Mouse (Mus musculus) lung, postnatal 25 days (tissue): ENCODE data around the gene Ptn.
"Not testable (repeated sequence)": the region's sequence is repeated elsewhere in the genome, so short reads cannot be mapped to it uniquely, and the experiment has no call there.

Experiments used
- DNase-seq: peaks from one replicate; pipeline ENCODE4 v3.0.0; 2022; ENCODE audit warnings: low spot score

The Ptn gene

DNA sequence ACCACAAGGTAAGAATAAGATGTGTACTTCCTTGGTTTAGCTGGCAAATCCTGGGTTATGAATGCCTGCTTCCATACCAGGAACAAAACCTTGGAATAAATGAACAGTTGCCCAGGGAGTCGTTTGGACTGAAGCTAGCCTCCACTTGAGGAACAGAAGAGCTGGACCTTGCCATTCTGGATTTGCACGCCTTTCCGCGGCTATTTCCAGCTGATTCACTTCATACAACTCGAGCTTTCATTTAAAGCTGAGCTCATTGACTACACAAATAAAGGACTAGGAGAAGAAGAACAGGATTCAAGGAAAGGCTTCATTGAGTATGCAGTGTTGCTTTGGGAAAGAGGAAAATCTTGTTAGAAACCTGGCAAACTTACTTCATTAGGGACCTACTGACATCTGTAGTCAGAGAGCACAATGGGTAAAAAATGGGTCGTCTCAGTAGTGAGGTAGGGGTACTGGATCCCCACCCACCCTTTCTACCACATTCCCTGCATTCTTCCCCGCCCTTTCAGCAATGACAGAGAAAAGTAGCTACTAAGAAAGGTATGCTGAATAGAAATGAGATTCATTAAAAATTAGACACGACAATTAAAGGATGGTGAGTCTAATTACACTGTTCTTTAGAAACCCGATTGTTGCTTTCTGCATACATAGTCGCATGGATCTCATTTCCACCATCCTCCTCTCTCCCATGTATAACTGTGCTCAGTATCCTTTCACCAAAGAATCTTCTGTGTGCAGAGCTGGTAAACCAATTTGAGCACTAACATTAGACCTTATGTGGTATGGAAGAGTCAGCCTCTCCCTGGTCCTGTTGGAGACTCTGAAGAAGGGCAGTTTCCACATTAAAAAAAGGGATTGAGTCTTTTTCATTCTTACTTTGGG, 54.8 kb downstream of the Ptn start:
- DNase-seq: no peak

GRCm38 (mm10) chr6:36752887-36753286, 57.1 kb downstream of the Ptn start:
- no peak for DNase-seq

DNA sequence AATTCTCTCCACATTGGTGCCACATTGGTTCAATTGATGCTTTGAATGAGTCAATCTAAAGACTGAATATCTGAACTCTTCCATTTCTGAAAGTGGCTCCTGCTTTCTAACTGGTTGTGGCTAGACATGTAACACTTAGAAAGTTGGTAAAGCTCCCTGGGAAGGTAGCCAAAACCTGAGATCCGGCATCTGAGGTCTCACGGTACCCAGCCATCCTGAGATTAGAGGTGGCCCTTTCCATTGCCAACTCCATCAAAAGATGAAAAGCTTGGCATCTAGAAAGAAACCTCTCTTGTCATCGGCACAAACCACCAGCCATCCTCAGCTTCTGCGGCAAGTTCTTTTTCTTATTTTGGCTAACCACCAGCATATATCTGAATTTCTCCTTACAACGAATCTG, 70.2 kb downstream of the Ptn start:
- DNase-seq: no peak

GRCm38 (mm10) chr6:36736763-36737162, 73.3 kb downstream of the Ptn start:
- DNase-seq: no peak

- not testable (repeated sequence) for DNase-seq
These were observed 74.4 kb downstream of the Ptn start for GRCm38 (mm10) chr6:36735622-36736021.

GRCm38 (mm10) chr6:36729811-36730210, 80.2 kb downstream of the Ptn start:
- DNase-seq: not testable (repeated sequence)

DNA sequence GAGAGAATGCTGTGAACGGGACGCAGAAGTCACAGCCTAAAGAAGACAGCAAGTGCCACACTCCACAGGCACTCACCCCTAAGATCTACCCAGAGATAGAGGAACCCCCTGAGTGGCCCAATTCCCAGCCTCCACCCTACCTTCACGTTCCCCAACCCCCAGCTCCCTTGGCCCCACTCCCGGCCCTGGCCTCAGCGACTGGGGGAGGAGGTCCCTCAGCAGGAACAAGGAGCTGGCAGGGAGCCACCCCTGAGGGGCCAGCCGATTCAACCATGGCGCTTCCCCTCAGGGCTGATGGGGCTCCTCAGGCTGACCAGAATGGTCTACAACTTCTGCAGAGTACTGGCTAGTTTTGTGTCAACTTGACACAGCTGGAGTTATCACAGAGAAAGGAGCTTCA, 81.9 kb downstream of the Ptn start:
- no peak for DNase-seq

GRCm38 (mm10) chr6:36725509-36726160, 84.4 kb downstream of the Ptn start:
- no peak for DNase-seq

DNA sequence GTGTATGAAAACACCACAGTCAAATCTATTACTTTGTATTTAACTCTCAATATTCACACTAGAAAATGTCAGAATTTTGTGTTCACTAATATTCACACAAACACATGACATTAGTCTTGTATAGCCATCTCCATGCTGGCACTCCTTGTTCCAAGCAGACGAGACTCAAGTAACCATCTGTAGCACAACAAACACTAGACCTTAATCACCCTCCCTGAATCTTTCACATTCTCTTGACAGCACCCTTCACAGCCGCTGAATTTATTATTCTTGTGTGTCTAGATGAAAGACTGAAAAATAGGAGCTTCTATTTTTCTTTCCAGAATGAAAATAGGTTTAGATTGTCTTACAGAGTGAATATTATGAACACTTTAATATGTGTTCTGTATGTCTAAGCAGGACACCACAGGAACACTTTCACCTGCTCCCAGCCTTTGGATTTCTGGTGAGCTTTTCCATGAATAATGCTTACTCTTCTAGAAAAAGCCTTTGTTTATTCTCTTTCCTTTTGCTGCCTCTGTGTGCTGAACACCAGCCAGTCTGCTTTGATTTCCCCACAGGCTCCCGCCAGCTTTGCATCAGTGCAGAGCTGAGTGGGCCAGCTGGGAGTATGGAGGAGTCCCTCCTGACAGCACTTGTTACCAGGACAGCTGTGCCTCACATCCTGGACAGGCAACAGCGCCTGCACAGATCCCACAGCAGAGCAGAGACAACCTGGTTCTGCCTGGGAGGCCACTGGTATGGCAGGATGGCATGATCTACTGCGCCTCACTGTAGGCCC, 87.1 kb downstream of the Ptn start:
- no peak for DNase-seq

GRCm38 (mm10) chr6:36713329-36713728, 96.7 kb downstream of the Ptn start:
- no peak for DNase-seq

DNA sequence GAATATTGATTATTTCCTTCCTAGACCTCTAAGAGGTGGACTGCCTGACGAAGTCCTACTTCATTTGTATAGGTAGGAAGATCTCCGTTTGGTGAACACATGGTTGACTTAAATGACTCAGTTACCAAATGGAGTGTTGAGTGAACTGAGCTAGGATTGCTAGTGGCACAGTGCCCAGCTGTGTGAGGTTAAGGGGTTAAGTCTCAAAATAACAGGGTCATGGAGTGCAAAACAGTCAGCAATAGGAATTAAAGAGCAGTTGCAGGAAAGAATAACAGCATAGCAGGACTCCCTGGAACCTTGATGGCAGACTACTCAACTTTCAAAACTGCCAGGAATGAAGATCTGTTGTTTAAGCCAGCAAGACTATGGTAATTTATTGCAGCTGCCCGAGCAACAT, 114.5 kb downstream of the Ptn start:
- no peak for DNase-seq

GRCm38 (mm10) chr6:36691497-36691896, 118.5 kb downstream of the Ptn start:
- peak; percentile 21 for DNase-seq

DNA sequence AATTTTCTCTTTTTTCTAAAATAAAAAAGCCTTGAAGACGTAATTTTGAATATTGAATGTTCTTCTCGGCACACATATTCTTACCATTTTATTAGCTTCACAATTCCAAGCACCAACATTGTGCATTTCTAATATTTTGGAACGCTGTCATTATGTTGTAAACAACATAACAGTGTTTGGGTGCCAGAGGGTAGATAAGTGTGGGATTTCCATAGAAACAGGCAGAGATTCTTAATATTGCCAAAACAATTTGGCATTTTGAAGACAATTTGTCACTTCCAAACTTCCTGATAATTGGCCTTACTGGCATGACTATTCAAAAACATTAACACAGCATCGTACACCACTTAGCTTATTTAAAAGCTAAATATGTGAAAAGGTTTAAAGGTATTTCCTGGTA, 119.1 kb downstream of the Ptn start:
- no peak for DNase-seq

DNA sequence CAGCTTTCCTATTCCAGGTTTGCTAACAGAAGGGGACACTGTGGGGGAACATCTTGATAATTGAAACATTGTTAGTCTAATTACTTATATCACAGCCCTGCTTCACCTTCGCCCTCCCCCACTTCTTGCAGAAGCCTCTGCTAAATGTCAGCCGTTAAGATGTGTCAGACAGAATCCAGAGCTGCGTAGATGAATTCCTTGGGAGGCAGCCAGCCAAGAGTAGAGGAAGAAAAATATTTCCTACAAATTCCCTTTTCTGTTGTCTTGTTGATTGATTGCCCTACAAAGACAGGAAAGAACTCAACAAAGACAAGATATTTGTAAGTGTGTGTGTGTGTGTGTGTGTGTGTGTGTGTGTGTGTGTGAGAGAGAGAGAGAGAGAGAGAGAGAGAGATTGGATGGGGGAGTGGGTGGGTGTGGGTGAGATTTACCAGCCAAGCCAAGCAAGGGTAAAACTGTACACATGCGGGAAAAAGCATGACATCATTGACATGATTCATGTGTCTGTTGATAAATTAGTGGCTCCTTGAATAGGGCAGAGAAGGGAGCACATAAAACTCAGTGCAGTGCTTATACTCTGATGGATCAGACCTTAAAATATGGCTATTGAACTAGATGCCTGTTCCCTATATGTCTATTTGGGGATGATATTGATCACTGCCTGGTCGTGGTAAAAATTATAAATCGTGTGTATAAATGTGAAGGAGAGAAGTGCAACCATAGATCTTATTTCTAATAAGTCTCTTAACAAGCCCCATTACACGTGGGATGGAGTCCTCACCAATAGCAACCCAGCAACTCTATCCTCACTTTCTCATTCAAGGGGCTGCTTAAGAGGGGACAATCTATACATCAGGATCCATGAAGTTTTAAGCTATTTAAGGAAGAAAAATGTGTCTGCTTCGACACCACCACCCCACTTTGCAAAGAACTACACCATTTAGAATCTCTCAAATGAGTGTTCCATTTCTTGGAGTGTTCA, 133.0 kb downstream of the Ptn start:
- no peak for DNase-seq

- DNase-seq: no peak
These were observed 137.4 kb downstream of the Ptn start for GRCm38 (mm10) chr6:36672399-36673221.

DNA sequence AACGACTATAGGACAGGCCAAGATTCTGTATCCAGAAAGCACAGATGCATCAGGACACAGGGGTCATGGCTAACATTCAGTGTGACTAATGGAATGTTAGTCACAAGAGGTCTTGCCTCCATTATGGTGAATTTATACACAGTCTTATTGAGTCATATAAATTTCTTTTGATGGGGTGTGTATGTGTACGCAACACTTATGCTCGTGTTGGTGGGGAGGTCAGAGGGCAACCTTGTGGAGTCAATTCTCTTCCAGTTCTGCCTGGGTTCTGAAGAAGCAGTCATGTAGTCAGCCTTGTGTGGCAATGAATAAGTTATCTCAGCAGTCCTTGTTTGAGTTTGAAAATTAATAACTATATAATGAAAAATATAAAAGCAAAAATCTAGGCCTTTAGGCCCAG, 138.7 kb downstream of the Ptn start:
- no peak for DNase-seq
